Mouse (Mus musculus) olfactory bulb, adult 2 months (tissue): ENCODE measurements around the gene Iah1. TPM values are rescaled to one million over a fixed set of nuclear protein-coding genes. Genes with fewer than 3 reads are reported as not detected.

Source experiments
- H3K27ac ChIP-seq: fragments of 200-500 bp; 2 replicates; pipeline ENCODE4 v1.5.1; 2012; ENCODE audit warnings: low read depth, low read length; ENCODE audit not compliant: insufficient read depth
- H3K4me1 ChIP-seq: fragments of 200-500 bp; 2 replicates; pipeline ENCODE4 v1.6.1; 2012; ENCODE audit warnings: low read length; ENCODE audit not compliant: control insufficient read depth, insufficient read depth
- H3K4me3 ChIP-seq: fragments of 200-500 bp; 2 replicates; pipeline ENCODE4 v1.5.1; 2012; ENCODE audit warnings: mild to moderate bottlenecking, low read depth, low read length, moderate library complexity; ENCODE audit not compliant: insufficient read depth
- CTCF ChIP-seq: fragments of 200-500 bp; IDR thresholded peaks from 2 replicates; pipeline ENCODE4 v1.5.1; 2012; ENCODE audit warnings: low read depth, mild to moderate bottlenecking, low read length, moderate library complexity; ENCODE audit not compliant: insufficient read depth
- POLR2A ChIP-seq: fragments of 200-500 bp; IDR thresholded peaks from 2 replicates; pipeline ENCODE4 v1.6.1; 2012; ENCODE audit warnings: mild to moderate bottlenecking, low read depth, low read length, moderate library complexity; ENCODE audit not compliant: insufficient read depth
- WGBS: fragments of 180-500 bp; shearing (Covaris S2); methylation state at CpG from one replicate; pipeline ENCODE4 v1.1.7; 2018; 5-methylcytosine and 5-hydroxymethylcytosine counted together
- polyA plus RNA-seq: library from polyadenylated mRNA; stranded (reverse); fragments of >200 nt; gene quantifications from 2 replicates; pipeline ENCODE4 v1.2.4, GENCODE M21; 2012; ENCODE audit warnings: low replicate concordance; ENCODE audit not compliant: missing spikeins, insufficient read depth, insufficient read length

Gene Iah1
- polyA plus RNA-seq, 1 experiment, result not detected

DNA sequence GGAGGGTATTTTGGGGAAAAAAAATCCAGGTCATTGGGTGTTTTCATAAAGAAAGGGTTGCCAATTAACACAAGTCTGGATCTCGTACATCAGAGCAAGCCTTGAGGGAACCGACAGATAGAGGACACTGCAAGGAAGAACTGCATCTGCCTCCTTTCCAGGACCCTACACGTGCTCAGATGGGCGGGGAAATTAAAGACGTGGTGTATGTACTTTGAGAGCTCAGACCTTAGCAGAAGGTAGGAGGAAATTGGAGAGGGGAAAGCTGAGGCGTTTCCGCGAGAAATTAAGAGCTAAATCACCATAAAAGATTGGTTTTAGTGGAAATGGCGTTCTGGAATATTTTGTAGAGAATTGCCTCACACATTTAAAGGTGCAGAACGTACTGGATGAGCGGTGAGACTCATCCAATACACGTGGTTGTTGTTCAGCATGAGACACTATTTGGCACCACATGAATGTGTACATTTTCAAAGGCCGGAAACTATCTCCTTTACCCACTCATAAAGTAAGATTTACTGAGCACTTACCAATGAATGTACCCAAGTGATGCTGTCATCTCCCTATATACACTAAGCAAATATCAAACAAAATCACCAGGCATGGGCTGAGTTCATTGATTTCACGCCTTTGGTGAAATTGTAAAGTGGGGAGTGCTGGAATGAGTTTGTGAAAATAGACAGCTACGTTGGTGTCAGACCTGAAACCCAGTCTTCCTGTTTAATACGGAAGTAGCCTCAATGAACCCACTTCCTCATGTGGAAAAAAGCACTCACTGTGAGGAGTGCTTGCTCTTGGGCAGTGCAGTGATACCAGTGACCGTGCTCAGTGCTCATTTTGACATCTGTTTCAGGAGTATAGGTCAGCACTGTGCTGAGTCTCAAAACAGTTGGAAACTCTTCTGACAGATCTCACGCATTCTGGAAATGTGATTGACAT is 29.2 kb upstream of the Iah1 start:
- H3K4me3 ChIP-seq, result peak overlapping the region; percentile 67
- no peaks in the 10 kb centered on the region; the same call in 1 of the 2 replicates for H3K4me1 ChIP-seq
- TF ChIP-seq CTCF (no peak), POLR2A (no peak)
- 27% methylated on average over 18 of the region's 18 CpGs for WGBS
- H3K27ac ChIP-seq, result peak overlapping the region; percentile 57

DNA sequence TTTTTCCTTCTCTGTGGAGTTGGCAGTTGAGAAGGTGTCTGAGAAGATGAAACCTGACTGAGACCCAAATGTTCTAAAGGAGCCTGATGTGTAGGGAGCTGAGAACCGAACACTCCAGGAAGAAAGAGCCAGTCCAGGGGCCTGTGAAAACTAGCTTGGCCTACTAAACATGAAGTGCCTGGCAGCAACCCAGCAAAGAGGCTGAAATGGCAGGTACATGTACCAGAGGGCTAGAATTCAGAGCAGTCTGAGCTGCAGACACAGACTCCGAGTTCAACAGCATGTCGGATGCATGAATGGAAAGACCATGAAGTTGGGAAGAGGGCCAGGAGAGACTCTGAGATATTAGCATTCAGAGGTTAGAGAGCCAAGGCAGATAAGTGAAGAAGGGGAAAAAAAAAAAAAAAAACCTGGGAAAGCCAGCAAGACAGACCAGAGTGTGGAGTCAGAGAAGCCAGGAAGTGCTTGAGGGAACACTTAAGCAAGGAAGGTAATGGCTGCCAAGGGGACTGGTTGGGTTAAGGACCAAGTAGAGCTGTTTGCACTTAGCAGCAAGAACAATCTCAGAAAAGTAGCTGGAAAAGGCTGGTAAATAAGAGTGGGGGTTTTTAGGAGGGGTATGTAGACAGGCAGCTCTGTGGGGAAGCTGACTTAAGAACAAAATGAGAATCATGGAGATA is 27.3 kb upstream of the Iah1 start:
- no peak overlapping the region for H3K27ac ChIP-seq
- H3K4me3 ChIP-seq, result no peak overlapping the region
- 60% methylated on average over 3 of the region's 3 CpGs for WGBS
- no peaks in the 10 kb centered on the region; the same call in 1 of the 2 replicates for H3K4me1 ChIP-seq
- TF ChIP-seq CTCF, result no peak
- TF ChIP-seq POLR2A, result no peak

DNA sequence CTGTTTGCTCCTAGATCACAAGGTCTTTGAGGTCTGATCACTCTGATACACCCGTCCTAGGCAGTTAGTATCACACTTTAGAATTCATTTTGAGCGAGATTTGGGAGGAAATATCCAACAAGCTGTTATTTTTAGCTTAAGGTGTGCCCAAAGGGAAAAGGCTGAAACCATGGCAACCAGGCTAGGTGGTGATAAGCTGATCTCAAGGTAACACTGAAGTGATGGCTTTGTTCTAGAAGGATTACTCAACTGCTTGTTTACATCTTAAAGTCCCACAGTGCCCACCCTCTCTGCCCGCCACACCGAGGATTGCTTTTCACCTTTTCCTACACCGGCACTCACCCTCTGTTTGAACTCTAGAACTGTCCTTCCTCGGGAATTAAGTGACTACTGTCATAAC is 26.5 kb upstream of the Iah1 start:
- TF ChIP-seq CTCF (no peak), POLR2A (no peak)
- WGBS, result 83% methylated on average over 6 of the region's 6 CpGs
- Histone ChIP-seq H3K4me3 (no peak overlapping the region), H3K4me1 (no peaks in the 10 kb centered on the region; the same call in 1 of the 2 replicates), H3K27ac (no peak overlapping the region)

DNA sequence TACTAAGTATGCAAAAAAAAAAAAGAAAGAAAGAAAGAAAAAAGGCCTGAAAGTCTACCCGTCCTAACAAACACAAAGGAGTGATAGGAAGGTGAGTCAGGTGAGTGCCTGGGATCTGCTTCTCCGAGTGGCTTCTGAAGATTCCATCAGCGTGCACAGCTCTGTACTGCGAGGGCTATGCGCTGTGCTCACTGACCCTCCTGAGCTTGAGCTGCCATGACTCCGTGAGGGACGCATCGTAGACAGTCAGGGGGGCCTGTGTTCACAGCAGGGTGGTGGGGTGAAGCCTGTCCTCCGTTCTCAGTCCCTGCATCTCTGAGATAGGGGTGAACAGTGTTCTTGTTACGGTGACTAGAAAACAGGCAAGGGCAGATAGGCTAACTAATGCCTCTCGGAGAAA is 17.3 kb upstream of the Iah1 start:
- WGBS, result 96% methylated on average over 11 of the region's 11 CpGs
- H3K4me3 ChIP-seq, result no peak overlapping the region
- no peak overlapping the region for H3K27ac ChIP-seq
- TF ChIP-seq CTCF (no peak), POLR2A (no peak)
- no peaks in the 10 kb centered on the region for H3K4me1 ChIP-seq

DNA sequence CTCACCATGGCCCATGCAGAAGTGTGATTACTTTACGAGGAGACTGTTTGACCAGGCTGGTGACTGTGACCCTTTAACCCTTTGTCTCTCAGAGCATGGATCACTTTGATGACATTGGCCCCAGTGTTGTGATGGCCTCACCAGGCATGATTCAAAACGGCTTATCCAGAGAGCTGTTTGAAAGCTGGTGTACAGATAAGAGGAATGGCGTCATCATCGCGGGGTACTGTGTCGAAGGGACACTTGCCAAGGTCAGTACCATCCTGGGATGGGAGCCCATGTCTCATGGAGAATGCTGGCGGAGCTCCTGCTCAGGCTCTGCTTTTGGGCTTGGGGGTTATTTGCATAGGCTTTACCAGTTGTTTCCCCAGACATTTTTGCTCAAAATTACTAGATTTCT is 14.9 kb upstream of the Iah1 start:
- no peak overlapping the region for H3K27ac ChIP-seq
- TF ChIP-seq CTCF (no peak), POLR2A (no peak)
- H3K4me3 ChIP-seq, result no peak overlapping the region
- 83% methylated on average over 7 of the region's 7 CpGs for WGBS
- no peaks in the 10 kb centered on the region for H3K4me1 ChIP-seq

DNA sequence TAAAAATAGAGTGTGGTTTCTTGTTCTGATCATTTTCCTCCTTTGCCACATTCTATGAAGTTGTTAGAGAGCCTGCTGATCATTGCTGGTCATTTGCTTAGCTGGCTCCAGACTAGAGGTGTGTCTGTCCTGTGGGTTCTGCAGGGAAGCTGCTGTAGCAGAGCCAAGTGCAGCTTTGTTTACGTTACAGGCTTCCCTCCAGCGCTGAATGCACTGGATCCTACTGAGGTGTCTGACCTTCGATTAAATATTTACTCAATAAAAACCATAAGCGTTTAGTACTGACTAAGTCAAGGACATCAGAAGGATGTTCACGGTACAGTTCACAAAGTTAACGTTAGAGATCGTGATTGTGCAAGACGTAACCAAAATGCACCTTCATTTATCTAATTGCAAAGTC is 14.3 kb upstream of the Iah1 start:
- no peak overlapping the region for H3K27ac ChIP-seq
- 93% methylated on average over 8 of the region's 8 CpGs for WGBS
- no peak overlapping the region for H3K4me3 ChIP-seq
- no peaks in the 10 kb centered on the region for H3K4me1 ChIP-seq
- no peak for TF ChIP-seq POLR2A
- no peak for TF ChIP-seq CTCF

DNA sequence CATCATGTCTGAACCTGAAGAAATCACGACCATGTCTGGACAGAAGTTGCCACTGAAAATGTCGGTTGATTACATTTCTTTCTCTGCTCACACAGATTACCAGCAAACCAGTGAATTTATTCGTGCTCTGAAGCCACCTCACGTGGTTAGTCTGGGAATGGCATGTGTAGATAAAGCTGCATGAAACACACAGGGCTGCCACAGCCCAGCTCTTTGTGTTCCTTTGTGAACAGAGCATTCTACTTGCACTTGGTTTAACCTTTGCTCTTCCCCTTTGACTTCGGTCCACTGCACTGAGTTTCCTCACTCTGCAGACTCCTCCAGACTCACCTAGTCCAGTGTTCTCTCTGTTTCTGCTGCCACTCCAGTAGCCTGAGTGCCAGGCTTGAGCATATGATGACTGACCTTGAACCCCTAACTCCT is 13.8 kb upstream of the Iah1 start:
- Histone ChIP-seq H3K27ac (no peak overlapping the region), H3K4me1 (no peaks in the 10 kb centered on the region), H3K4me3 (no peak overlapping the region)
- TF ChIP-seq CTCF (no peak), POLR2A (no peak)
- WGBS, result 87% methylated on average over 5 of the region's 5 CpGs

DNA sequence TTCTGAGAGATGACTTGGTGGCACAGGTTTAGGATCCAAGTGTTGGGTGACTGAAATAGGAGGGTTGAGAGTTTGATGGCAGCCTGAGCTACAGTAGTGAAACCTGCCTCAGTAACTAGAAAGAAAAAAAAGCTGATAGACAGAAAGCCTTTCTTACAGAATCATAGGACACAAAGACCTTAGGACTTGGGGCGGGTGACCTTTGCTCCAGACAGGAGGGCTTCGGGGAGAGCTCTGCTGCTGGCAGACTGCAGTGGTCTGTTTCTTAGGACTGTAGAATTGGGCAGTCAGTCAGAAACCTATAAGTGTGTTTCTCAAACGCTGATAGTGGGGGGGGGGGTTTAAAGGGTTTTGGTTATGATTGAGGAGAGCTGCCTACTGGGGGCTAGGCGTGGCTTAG is 10.4 kb upstream of the Iah1 start:
- TF ChIP-seq POLR2A (no peak), CTCF (no peak)
- Histone ChIP-seq H3K4me1 (no peaks in the 10 kb centered on the region), H3K27ac (no peak overlapping the region), H3K4me3 (no peak overlapping the region)
- WGBS, result 96% methylated on average over 4 of the region's 4 CpGs

DNA sequence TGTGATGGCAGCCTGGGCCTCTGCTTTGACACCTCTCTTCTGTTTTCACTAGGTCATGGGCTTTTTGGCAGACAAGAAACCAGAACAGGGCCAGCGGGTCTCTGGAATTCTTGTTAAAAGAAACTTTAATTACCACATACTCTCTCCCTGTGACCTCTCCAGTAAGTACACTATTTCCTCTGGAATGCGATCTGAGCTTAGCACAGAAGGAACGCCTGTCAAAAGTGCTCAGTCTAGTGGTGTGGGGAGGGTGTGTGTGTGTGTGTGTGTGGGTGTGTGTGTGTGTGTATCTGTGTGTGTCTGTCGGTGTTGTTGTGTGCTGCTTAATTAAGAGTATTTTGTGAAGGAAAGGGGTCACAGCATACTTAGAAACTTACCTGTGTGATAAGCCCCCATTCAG is 9.5 kb upstream of the Iah1 start:
- no peak overlapping the region for H3K4me3 ChIP-seq
- 81% methylated on average over 4 of the region's 4 CpGs for WGBS
- no peak overlapping the region for H3K27ac ChIP-seq
- no peaks in the 10 kb centered on the region for H3K4me1 ChIP-seq
- no peak for TF ChIP-seq CTCF
